Mouse (Mus musculus) kidney, adult 9 months (tissue): ENCODE results near the gene Olfr669.
"Not testable (repeated sequence)": the region's sequence is repeated elsewhere in the genome, so short reads cannot be mapped to it uniquely, and the experiment has no call there.

ENCODE experiments used
- DNase-seq: peaks from one replicate; pipeline ENCODE4 v3.0.0; 2022

Olfr669 gene

DNA sequence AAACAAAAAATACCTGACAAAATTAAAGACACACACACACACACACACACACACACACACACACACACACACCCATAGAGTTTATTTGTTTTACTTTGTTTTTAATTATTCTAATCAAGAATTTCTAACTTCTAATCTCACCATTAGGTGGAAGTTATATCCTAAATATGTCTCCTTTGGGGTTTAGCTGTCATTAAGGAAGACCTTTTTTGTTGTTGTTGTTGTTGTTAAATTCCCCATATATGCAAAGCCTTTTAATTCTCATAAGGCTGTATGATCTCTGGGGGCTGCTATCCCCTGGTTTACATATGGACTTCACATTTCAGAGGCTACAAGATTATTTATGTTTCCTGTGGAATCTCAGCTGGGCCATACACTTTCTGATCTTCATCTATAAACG, at the start of gene Olfr669:
Gene Olfr669 (plus strand): TSS at position 301 of the 400 bp plus-strand sequence.
- no peak for DNase-seq

DNA sequence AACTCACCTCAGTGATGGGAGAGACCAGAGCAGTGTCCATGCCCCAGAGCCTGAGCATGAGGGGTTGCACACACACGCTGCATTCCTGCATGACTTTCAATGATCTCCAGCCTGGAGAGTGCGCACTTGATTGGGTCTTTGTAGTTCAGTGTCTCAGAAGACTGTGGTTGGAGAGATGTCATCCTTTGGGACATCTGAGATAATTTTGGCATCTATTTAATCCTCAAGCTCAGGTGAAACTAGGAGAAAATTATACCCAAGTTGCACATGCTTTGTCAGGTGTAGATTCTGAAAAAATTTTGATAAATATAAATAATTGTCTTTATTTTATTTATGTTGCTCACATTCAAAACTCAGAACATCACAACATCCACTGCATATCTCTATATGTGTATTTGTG, 38.2 kb upstream of the Olfr669 start, which contains the start of gene Olfr666:
Gene Olfr666 (minus strand): TSS at position 101 of the 400 bp plus-strand sequence.
- no peak for DNase-seq

GRCm38 (mm10) chr7:104921382-104921781, 12.7 kb upstream of the Olfr669 start, which contains the start of gene Olfr667:
Gene Olfr667, minus strand, starts transcription at chr7:104921482.
- DNase-seq = no peak

- DNase-seq = no peak
Observed at GRCm38 (mm10) chr7:104927957-104928356, 6.1 kb upstream of the Olfr669 start, which contains the start of gene Olfr668. Gene Olfr668, minus strand, starts transcription at chr7:104928057.

DNA sequence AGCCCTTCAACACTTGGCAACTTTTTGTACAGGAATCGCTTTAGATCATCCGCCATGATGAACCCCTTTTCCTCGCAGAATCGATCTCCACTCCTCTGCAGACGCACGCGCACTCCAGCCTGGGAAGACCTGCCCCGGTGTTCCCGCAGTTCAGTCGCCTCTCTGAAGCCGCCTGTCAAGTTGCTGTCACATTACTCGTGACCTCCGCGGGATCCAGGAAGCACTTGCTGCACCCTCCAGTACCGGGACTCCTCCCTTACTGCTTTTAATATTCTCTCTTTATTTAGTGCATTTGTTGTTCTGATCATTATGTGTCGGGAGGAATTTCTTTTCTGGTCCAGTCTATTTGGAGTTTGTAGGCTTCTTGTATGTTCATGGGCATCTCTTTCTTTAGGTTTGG, 16.2 kb downstream of the Olfr669 start:
- DNase-seq = not testable (repeated sequence)

DNA sequence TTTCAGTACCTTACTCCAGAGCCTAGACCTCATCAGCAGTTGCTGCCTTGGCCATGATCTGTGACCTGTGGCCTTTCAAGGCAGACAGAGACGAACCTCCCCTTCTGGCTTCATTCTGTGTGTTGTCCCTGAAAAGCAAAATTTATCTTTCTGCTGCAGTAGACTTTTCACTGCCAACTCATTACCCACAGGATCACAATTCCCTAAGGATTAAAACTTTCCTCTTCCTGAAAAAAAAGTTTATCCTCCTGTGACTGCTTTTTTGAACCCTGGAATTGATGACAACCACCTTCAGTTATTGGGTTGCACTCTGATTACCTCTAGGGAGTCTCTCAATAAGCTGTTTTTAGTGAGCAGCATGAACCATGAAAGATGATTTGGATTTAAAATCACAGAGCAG, 28.5 kb downstream of the Olfr669 start, which contains the start of gene Olfr670:
Gene Olfr670 (minus strand): TSS at position 101 of the 400 bp plus-strand sequence.
- DNase-seq = no peak

DNA sequence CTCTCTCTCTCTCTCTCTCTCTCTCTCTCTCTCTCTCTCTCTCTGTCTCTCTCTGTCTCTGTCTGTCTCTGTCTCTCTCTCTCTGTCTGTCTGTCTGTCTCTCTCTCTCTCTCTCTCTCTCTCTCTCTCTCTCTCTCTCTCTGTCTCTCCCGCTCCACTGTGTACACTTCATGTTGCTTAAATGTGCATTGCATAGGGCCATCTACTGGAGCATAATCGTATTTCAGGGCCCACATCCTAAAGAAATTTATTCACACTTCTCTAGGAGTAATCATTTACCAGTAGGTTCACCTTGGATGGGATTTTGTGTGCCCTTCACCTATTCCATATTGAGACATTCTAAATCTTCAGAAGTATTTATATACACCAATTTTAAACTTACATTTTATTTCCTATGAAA, 38.5 kb downstream of the Olfr669 start:
- DNase-seq = not testable (repeated sequence)

DNA sequence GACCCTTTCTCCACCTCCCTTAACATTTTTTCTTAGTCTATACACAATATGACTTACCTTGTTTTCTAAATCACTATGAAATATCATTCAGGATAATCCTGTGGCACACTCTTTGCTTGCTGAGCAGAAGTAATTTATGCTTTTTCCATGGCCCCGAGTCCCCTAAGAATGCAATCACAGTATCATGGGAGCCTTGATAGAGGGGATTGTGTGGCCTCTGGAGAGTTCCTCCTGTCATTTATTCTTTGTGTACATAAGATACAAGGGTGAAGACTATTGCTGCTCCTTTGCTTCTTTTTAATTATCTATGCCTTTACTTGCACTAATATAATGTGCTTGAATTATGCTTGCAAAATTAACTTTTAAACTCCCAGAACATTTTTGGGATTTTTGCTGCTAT, 45.0 kb downstream of the Olfr669 start, which contains the start of gene Olfr671:
Gene Olfr671 (minus strand): TSS at position 101 of the 400 bp plus-strand sequence.
- DNase-seq = no peak
